Mouse (Mus musculus) spleen, adult 2 months (tissue): Measurements from ENCODE around the gene Rad21l.

Experiments
- CTCF ChIP-seq: fragments of 200-500 bp; IDR thresholded peaks from 2 replicates; pipeline ENCODE4 v1.5.1; 2011; ENCODE audit warnings: mild to moderate bottlenecking, inconsistent platforms; ENCODE audit not compliant: insufficient read depth, insufficient read length, insufficient replicate concordance; ENCODE audit errors: extremely low read depth
- POLR2A ChIP-seq: fragments of 200-500 bp; IDR thresholded peaks from 2 replicates; pipeline ENCODE4 v1.6.1; 2011; ENCODE audit warnings: low read depth, low read length, inconsistent platforms

- no peak for TF ChIP-seq CTCF
- TF ChIP-seq POLR2A, result no peak
Observed at GRCm38 (mm10) chr2:151609974-151610373, 58.4 kb downstream of the Rad21l start.
